Mouse (Mus musculus) limb, embryonic 14.5 days (tissue): Measurements from ENCODE around the gene Hsd17b13. TPM values are rescaled to one million over a fixed set of nuclear protein-coding genes. Genes with fewer than 3 reads are reported as not detected.
"Not testable (repeated sequence)": the region's sequence is repeated elsewhere in the genome, so short reads cannot be mapped to it uniquely, and the experiment has no call there.

ENCODE experiments used
- ATAC-seq: fragments of 200-750 bp; cut with Nextera tagmentation; 2 replicates; pipeline ENCODE4 v1.8.0; 2017; ENCODE audit warnings: low read depth, moderate number of reproducible peaks, moderate TSS enrichment; ENCODE audit not compliant: low FRiP score
- DNase-seq: peaks from one replicate; pipeline ENCODE4 v3.0.0-alpha.2; 2015; ENCODE audit warnings: low spot score
- H3K27ac ChIP-seq: fragments of 300-500 bp; sonication (generic); replicated peaks from 2 replicates; pipeline ENCODE4 v1.5.1; 2014; ENCODE audit warnings: low read depth, mild to moderate bottlenecking, low read length, moderate library complexity, mixed read lengths
- H3K27me3 ChIP-seq: fragments of 300-500 bp; sonication (generic); 2 replicates; pipeline ENCODE4 v1.6.1; 2014; ENCODE audit warnings: low read length, mixed read lengths; ENCODE audit not compliant: control insufficient read depth, insufficient read depth
- H3K36me3 ChIP-seq: fragments of 300-500 bp; sonication (generic); 2 replicates; pipeline ENCODE4 v1.6.1; 2014; ENCODE audit warnings: mild to moderate bottlenecking, low read length, moderate library complexity, mixed read lengths; ENCODE audit not compliant: control insufficient read depth, insufficient read depth
- H3K4me1 ChIP-seq: fragments of 300-500 bp; sonication (generic); 2 replicates; pipeline ENCODE4 v1.6.1; 2014; ENCODE audit warnings: antibody characterized with exemption, low read length, mixed read lengths; ENCODE audit not compliant: control insufficient read depth, insufficient read depth
- H3K4me2 ChIP-seq: fragments of 300-500 bp; sonication (generic); replicated peaks from 2 replicates; pipeline ENCODE4 v1.6.1; 2014; ENCODE audit warnings: low read depth, mild to moderate bottlenecking, low read length, moderate library complexity; ENCODE audit not compliant: severe bottlenecking
- H3K4me3 ChIP-seq: fragments of 300-500 bp; sonication (generic); replicated peaks from 2 replicates; pipeline ENCODE4 v1.5.1; 2014; ENCODE audit warnings: low read length
- H3K9ac ChIP-seq: fragments of 300-500 bp; sonication (generic); 2 replicates; pipeline ENCODE4 v1.6.1; 2014; ENCODE audit warnings: mild to moderate bottlenecking, low read depth, low read length, moderate library complexity; ENCODE audit not compliant: severe bottlenecking
- H3K9me3 ChIP-seq: fragments of 300-500 bp; sonication (generic); 2 replicates; pipeline ENCODE4 v1.6.1; 2016; ENCODE audit warnings: low read length; ENCODE audit not compliant: control insufficient read depth
- POLR2A ChIP-seq: fragments of 200-500 bp; IDR thresholded peaks from 2 replicates; pipeline ENCODE4 v1.8.0; 2012; ENCODE audit warnings: inconsistent platforms, mild to moderate bottlenecking, moderate library complexity, borderline replicate concordance; ENCODE audit not compliant: insufficient read depth, insufficient read length; ENCODE audit errors: extremely low read depth
- WGBS: fragments of 180-500 bp; shearing (Covaris S2); extraction: QIAGEN DNeasy Blood & Tissue Kit; methylation state at CpG from one replicate; pipeline ENCODE4 v1.1.7; 2014; 5-methylcytosine and 5-hydroxymethylcytosine counted together
- polyA plus RNA-seq, 2 experiments: library from polyadenylated mRNA; depleted of rRNA in 1 of 2; stranded (reverse) in 1 of 2; unstranded in 1 of 2; fragments of >200 nt; fragmentation: Nextera tagmentation in 1 of 2; extraction: Ambion mirVana in 1 of 2; gene quantifications; 2 replicates each; pipeline versions ENCODE4 v1.2.1 to v1.2.3; 2012 to 2014

Gene Hsd17b13
- polyA plus RNA-seq, 2 experiments, result 0.04 to 0.17 TPM

DNA sequence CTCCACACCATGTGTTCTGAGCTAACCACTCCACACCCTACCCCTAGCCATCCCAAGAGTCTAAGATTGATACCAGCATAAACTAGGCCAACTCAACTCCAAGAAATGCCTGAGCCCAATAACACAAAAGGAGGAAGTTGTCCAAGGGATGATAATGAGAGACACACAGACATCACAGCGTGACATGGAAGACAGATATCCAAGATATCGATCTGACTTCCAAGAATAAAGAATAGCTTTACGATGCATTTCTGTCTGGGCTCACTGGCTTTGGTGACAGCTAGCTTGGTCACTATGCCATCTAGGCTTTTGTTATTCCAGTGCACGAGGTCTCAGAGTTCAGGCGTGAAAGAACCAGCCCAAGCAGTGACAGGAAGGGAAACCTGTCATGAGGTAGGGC lies 6.2 kb downstream of the Hsd17b13 start:
- Histone ChIP-seq H3K9ac (no peak overlapping the region), H3K27ac (no peak overlapping the region), H3K4me3 (no peak overlapping the region), H3K4me2 (no peak overlapping the region), H3K36me3 (no peaks in the 10 kb centered on the region), H3K4me1 (0 out of 2 replicates have a peak, but pooled peaks cover 5% of the 10 kb centered on the region), H3K9me3 (no peaks in the 10 kb centered on the region), H3K27me3 (no peaks in the 10 kb centered on the region)
- no peak for DNase-seq
- 76% methylated on average over 5 of the region's 5 CpGs for WGBS
- TF ChIP-seq POLR2A, result no peak
- no peak for ATAC-seq

DNA sequence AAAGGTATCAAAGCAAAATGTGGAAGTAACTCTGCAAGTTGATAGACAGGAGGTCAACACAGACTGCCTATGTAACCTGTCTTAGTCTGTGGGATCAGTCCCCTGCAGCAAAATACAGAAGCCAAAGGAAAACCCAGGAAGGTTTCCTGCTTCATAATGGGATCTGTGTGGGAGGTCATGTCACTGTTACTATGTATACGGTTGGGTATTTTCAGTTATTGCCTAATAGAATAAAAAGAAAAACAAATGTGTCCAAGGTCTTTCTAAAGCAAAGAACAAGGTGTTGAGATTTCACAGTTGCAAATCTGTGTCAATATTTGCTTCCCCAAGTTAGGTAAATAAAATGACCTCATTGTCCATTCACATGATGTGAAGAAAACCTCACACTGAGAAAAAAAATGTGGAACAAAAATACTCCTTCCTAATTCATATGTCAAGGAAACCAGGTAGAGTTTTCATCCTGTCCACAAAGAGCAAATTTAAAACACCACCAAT lies 14.2 kb downstream of the Hsd17b13 start:
- WGBS, result 83% methylated on average over 1 of the region's 1 CpGs
- Histone ChIP-seq H3K36me3 (no peaks in the 10 kb centered on the region), H3K4me1 (no peaks in the 10 kb centered on the region), H3K4me3 (no peak overlapping the region), H3K27ac (no peak overlapping the region), H3K27me3 (no peaks in the 10 kb centered on the region), H3K4me2 (no peak overlapping the region), H3K9me3 (no peaks in the 10 kb centered on the region), H3K9ac (no peak overlapping the region)
- no peak for DNase-seq
- no peak for TF ChIP-seq POLR2A
- ATAC-seq, result no peak

DNA sequence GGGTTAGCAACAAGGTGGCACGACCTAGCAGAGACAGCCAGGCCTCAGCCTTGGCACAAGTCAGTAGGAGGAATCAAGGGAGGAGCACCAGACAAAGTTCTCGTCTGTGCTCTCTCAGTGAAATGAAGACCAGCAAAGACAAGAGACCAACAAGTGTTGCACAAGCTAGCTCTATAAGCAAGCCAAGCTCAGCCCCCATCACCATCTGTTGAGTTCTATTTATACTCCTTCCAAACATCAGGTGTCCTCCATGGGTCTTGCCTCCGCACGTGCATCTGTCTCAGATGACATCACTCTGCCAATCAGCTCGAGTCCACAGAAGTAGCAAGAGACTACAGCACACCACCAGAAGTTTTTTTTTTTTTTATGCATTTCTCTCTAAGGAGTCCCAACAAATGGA lies 22.6 kb downstream of the Hsd17b13 start:
- H3K4me3 ChIP-seq, result no peak overlapping the region

DNA sequence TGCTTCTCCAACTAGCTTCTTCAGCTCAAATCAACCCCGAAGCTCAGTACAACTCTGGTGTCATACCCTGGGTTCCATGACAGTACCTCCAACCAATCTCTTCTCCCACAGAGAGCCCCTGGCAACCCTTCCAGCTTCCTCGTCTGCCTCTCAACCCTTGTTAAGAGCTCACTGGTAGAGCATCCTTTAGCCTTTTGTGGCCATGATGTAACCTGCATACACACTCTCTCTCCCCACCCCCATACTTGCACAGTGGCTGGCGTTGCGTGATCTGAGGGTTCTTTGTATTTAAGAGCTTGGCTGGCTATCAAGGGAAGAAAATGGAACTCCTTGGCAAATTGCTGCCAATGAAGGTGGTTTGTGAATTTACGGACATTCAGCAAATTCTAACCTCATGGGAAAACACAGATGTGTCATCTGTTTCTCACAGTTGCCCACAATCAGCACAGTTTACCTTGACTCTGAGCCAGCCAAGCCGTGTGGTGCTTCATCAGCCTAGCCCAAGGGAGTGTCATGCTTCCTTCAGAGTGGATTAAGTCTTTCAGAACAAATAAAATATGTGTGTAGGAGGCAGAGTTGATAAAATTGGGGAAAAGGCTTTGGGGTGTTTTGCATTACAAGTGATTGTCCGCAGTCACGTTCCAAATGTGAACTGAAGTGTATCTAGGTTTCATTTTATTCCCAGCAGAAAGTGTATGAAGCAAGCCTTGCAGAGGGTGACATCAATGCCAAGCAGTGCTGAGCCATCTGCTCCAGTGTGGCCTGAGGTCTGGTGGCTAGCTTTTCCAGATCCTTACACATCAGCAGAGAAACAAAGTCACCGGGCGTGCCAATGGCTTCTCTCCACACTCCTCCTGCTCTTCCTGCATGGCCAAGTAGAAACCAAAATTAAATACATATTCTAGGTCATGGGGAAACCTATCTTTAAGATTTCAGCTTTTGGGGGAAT lies 23.8 kb downstream of the Hsd17b13 start:
- no peaks in the 10 kb centered on the region for H3K9me3 ChIP-seq
- H3K4me3 ChIP-seq, result no peak overlapping the region
- ATAC-seq, result no peak
- no peaks in the 10 kb centered on the region for H3K36me3 ChIP-seq
- no peak overlapping the region for H3K4me2 ChIP-seq
- H3K9ac ChIP-seq, result no peak overlapping the region
- no peaks in the 10 kb centered on the region for H3K4me1 ChIP-seq
- no peak for DNase-seq
- TF ChIP-seq POLR2A, result no peak
- H3K27me3 ChIP-seq, result no peaks in the 10 kb centered on the region
- no peak overlapping the region for H3K27ac ChIP-seq
- WGBS, result 68% methylated on average over 10 of the region's 10 CpGs

More for the DNA sequence above, 22.6 kb downstream of the Hsd17b13 start:
- Histone ChIP-seq H3K27me3 (no peaks in the 10 kb centered on the region), H3K9me3 (no peaks in the 10 kb centered on the region), H3K9ac (no peak overlapping the region), H3K27ac (no peak overlapping the region), H3K36me3 (no peaks in the 10 kb centered on the region), H3K4me1 (no peaks in the 10 kb centered on the region), H3K4me2 (no peak overlapping the region)
- ATAC-seq, result no peak
- no peak for DNase-seq
- no peak for TF ChIP-seq POLR2A
- 71% methylated on average over 5 of the region's 5 CpGs for WGBS

DNA sequence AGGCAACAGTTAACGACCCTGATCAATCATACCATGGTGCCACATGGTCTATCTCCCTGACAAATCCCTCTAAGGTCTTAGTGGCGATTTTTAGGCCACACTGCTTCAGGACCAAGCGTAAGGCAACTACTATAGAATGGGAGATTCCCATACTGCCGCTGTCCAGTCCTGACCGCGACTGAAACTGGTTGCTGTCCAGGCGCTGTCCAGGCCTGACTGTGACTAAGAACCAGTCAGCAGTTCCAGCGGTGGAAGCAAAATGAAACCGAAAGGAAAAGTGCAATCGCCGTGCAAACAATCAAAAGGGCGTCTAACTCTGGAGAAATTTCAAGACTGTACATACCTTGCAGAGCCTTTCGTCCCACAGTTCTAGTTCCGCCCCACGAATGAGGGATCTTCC lies 27.1 kb downstream of the Hsd17b13 start:
- not testable (repeated sequence) for H3K9me3 ChIP-seq, ATAC-seq, DNase-seq, H3K27ac ChIP-seq, H3K4me1 ChIP-seq, H3K36me3 ChIP-seq, H3K4me3 ChIP-seq, H3K27me3 ChIP-seq, H3K9ac ChIP-seq, H3K4me2 ChIP-seq
- WGBS, result 91% methylated on average over 15 of the region's 15 CpGs
